Mouse (Mus musculus) naive thymus-derived CD4-positive, alpha-beta T cell, adult 2 months (primary cell): ENCODE data around the gene Tsr3.

Experiments
- DNase-seq: peaks from one replicate; pipeline ENCODE4 v3.0.0-alpha.2; 2011; ENCODE audit warnings: low read depth

Tsr3 gene

DNA sequence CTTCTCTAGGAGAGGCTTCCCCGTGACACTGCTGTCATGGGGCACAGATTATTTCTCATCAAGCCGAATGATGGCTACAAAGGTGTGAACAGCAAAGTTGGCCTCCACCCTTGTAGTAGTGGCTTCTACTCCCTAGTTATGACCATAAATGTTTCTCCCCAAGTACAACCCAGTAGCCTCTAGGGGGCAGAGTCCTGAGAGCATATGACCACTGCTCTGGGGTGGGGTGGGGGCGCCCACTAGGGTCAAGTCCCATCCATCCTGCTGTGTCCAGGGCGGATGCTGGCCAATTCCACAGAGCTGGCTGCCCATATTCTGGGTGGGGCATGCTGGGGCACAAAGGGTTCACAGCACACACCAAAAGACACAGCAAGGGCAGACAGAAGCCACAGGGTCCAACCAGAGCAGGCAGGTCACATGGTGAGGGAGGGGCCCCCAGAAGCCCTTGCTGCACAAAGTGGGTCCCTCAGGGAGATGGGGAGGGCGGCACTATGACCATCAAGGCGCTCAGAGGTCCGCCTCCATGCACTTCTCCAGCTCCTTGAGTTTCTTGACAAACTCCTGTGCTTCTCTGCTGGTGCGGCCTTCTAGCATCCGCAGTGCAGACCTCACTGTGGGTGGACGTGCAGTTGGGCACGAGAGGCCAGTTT is 3.3 kb downstream of the Tsr3 start:
- no peak for DNase-seq

DNA sequence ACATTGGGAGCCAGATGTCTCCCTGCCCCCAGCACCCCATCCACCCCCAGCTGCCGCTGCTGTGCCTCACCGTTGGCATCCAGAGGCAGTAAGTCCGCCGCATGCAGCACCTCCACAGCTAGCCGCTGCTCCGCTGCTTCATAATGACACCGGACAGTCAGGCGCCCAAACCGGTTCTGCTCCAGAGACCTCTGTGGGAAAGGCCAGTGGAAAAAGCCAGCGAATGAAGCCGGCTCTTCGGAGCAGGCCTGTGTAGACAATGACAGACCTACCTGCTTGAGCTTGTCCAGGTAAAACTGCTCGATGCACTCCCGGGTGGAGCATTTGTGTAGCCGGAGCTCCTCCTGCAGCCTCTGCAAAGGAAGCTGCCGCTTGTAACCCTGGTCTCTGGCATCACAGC is 4.3 kb downstream of the Tsr3 start:
- DNase-seq = no peak

DNA sequence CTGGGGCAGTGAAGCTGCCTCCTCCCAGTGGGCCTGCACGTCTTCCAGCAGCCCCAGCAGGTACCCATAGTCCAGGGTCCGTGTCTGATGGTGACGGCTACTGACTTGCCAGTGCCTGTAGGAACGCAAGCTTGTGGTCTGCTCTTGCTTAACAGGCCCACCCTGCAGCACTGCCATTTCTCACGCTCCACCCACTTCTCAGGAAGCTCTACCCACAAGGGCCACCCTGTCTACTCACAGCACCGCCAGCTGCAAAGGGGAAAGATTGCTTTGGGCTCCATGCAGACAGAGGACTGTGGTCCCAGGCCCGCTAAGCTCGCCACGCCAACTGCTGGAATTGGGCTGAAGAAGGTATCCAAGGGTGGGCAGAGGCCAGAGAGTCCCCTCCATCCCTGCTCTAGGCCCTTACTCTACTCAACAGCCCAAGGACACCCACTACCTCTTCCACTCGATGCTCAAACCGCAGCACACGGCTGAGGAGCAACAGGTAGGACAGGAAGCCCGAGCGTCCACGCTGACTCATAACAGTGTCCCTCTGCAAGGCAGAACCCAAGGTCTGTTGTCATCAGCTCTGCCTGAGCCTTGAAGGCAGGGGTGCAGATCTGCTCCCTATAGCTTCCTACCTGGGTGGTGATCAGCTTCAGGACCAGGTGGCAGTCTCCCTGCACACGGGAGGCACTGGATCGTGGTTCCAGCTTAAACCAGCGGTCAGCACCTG is 8.2 kb downstream of the Tsr3 start:
- peak; percentile 37 for DNase-seq

DNA sequence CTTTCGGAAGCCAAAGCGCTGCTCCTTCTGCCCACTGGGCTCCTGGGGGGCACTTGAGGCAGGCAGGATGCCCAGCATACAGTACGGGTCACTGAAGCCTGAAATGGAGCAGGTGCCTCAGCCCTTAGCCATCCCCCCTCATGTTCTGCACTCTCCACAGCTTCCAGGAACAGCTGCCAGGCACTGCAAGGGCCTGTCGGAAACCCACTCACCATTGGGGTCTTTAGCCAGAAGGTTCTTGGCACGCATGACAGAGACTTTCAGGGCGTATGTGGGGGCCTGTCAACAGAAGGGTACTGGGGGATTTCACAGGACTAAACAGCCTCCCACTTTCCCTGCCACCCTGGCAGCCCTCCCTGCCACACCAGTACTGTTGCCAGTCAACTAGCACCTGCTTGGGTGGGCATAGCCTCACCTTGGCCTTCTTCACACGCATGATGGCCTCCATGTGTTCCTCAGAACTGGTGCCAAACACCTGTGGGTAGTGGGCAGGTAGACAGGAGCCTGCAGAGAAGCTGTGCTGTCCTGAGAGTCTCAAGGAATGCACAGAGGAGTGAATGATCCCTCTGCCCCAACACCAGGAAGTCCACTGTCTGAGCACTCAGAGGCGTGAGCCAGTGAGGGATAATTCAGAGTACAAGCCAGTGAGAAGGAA is 10.3 kb downstream of the Tsr3 start:
- DNase-seq = no peak

DNA sequence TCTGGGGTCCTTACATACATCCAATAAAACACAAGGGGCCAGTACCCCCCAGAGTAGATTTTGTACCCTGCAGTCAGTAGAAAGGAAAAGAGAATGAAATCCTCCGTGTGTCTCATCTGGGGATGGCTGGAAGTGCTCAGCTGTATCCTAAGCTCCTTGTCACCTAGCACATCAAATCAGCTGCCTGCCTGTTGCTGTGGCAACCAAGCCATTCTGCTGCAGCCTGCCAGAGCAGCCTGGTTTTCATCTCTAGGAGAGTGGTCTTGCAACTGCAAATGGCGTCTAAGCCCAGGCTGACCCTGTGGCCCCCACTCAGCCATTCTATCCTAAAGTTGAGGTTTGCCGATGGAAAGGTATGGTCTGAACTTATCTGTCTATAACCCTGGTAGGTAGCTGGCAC is 12.7 kb downstream of the Tsr3 start:
- DNase-seq = no peak

DNA sequence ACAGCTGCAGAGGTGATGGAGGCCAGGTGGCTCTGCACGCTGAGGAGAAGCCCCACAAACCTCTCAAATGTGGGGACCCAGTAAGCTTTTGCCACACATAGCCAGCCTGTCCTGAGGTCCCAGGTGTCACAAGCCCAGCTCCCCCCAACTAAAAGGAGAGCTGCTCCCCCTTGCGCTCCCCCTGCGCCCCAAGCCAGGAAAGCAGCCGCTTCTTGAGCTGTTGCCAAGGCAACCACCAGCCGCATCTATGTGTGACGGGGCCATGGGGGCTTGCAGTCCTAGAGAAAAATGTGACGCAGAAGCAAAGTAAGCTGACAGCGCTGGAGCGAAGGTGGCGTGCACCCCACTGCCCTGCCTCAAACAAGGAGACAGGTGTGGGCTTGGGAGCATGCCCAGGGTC is 13.8 kb downstream of the Tsr3 start:
- no peak for DNase-seq

DNA sequence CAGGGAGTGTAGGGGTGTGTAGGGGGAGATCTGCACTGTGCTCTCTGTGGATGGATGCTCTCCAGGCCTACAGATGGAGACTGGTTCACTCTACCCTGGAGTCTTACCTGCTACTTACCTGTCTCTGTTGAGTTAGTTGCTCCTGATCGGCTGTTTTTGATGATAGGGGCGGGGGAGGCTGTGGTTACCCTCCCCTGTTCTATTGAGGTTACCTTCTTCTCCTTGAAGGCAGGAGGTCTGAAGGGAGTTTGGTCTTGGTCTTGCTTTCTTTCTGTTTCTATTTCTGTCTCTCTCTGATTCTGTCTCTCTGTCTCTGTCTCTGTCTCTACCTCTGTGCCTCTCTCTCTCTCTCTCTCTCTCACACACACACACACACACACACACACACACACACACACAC is 15.1 kb downstream of the Tsr3 start:
- peak; percentile 61 for DNase-seq

DNA sequence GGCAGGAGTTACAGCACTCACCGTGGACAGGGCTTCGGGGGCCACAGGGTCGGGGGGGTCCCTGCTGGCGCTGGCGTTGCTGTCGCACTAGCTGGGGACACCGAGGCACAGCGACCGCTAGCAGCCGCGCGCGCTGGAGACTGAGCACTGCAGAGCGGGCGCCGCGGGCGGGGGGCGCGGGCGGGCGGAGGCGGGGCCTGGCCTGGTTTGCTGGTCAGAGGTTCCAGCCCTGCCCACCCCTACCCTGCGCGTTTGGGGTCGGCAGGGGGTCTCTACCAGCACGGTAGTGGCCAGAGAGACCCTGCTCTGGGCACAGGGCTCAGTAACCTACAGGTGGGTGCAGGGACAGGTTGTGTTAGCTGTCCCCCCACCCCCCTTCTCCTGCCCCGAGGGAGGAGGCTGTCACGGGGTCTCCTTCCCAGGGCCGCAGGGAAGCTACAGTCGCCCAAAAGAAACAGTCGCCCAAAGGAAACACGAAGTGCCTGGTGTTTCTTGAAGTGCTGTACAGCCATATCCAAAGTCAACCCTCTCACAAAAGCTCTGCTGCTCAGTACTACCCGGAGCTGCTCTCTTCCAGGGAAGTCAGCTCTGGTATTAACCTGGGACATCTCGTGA is 16.3 kb downstream of the Tsr3 start, which contains the start of gene Baiap3:
TSS of gene Baiap3 (minus strand) at position 225 of the 615 bp plus-strand sequence.
- DNase-seq = peak; percentile 42

DNA sequence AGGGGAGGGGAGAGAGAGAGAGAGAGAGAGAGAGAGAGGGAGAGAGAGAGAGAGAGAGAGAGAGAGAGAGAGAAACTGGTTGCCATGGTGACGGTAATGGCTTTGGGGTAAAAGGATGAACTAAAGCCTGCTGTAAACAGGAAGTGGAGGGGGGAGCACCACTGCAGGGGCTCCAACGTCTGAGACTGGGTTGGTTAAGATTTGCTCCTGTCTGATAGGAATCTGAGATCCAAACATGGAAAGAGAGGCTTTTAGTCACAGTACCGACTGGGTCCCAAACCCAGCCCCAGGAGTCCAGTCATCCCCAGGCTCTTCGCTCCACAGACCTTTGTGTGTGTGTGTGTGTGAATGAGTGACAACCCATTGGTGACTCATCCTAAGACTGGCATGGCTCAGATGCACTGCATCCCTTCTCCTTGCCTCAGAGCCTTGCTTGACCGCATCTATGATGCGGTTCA is 17.9 kb downstream of the Tsr3 start:
- peak; percentile 75 for DNase-seq

DNA sequence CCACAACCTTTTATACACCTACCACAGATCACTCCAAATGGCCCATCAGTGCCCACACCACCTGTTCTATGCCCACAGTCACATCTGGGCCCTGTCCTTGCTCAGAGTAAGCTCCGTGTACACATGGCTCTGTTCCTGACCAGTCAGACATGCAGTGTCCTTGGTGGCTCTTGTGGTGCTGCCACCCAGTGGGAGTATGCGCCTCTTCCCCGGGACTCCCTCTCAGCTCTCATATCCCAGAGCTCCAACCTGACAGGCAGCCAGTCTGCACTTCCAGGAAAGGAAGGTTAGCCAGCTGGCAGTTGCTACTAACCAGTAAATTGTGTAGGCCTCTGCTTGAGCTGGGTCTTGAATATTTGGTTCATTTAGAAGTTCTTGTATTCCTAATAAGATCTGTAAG is 24.5 kb downstream of the Tsr3 start:
- no peak for DNase-seq

DNA sequence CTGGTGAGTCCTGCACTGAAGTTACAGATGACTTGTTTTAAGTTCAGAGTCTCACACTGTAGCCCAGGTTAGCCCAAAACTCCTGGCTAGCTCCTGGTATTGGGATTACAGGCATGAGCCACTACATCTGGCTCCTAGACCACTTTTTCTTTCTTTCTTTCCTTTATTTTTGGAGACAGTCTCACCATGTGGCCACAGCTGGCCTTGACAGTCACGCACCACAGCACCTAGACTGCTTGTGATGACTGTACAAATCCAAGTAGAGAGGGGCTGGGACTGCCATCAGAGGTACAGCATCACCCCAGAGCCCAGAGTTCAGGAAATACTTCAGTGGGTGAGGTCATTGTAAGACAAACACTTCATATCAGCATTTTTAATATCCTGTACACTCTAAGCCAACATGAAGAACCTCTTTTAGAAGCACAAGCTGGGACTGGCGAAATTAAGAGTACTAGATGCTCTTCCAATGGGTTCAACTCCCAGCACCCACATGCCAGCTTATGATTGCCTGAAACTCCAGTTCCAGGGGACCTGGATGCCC is 30.9 kb downstream of the Tsr3 start:
- DNase-seq = no peak

DNA sequence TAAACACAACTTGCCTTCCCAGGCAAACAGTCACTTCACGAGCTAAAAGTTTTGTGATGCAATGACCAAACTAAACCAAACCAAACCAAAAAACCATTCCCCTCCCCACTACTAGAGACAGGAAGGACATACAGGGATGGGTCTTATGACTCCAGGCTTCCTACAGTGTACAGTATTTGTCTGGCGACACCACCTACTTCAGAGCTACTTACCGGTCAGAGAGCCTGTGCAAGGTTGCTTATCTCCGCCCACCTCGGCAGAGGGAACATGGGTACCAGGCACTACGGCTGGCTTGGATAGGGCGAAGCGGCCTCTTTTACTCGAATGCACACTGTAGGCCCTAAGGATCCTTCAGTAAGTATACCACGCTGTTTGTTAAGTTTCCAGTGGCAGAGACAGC is 32.4 kb downstream of the Tsr3 start:
- DNase-seq = no peak

DNA sequence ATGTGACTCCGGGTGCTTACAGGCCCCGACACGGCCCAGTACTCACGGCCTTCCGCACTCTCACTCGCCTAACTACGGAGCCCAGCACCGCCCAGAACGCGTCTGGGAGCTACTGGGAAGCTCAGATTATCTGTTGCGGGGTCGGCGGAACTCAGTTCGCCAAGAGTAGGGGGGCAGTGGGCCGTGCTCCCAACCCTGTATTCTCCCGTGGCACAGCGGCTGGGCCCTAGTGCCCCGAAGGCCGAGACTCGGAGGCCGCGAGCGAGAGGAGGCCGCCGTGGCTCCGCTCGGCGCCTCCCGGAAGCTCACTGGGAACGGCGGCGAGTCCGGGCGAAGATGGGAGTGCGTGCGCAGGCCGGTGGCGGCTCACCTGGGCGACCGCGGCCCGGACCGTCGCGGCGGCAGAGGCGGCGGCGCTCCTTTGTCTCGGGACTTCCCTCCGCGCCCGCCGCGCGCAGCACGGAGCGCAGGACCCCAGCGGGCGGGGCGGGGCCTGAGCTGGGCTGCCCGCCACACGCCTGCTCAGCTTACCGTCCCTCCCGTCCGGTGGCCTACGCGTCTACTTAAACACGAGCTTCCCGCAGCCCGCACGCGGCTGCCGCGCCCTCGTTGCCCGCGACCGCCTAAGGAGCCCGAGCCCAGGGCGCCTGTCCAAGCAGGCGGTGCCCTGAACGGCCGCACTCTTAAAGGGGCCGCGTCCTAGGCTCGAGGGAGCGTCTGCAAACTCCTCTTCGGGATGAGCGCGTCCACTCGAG is 33.2 kb downstream of the Tsr3 start:
- DNase-seq = no peak

DNA sequence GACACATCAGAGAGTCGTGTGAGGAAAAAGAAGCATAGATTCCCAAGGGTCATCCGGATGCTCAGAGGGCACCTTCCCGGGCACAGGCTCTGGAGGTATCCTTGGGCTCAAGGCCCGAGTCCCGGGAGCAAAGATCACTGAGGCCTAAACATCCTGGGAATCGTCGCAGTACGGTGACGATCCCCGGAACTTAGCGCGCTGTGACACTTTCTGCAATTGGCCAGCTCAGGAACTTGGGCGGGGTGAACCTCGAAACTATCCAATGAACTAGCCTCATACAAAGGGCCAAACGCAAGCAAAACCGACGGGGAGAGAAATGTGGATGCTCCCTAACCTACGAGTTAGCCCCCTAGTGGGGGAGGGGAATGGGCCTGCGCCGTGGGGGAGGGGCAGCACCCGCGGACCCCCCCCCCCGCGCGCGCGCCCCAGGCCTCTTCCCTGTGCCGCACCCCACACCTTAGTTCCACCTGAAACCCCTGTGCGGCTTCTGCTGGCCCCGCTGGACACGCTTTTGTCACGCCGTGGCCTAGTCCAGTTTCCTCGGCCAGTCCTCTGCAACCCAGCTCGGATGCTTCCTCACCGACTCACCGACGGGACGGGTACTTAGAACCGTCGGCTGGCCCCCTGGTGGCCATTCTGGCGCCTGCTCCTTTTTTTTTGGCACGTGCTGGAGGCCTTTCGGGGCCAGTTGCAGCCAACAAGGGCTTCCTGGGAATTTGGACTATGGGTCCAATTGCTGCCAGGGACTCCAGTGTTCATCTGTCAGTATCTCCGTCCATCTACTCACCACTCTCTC is 33.9 kb downstream of the Tsr3 start:
- peak; percentile 100 for DNase-seq

DNA sequence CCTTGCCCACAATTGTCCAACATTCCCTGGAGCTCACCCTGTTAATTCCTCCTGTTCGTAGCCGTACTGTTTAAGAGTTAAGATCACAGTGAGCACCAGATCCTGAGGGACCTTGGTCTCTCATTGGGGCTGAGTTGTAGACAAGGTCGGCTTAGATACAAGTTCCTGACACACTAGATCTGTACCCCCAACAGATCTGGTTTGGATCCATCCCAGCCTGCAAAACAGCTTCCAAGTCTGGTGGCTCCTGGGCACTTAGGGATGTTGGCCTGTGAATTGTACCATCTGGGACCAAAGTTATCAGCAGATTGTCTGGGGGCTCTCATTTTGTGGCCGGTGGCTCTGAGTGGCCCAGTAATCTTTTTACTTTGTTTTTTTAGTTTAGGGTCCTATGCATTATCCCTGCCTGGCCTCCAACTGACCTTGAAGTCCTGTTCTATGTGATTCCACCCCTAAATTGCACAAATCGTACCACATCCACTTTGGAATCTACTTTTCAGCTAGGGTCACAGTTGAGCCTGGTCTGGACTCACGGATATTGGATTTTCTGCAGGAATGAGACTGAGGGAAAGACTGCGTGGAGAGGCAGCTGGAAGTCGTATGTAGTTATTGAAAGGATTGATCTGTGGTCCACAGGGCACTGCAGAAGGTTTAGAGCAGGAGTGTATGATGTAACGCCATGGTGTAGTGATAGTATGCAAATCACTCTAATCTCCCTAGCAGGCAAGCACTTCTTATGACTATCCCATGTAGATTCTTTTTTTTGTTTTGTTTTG is 34.8 kb downstream of the Tsr3 start, which contains the start of gene Ube2i:
TSS of gene Ube2i (minus strand) at position 52 of the 776 bp plus-strand sequence.
- no peak for DNase-seq

DNA sequence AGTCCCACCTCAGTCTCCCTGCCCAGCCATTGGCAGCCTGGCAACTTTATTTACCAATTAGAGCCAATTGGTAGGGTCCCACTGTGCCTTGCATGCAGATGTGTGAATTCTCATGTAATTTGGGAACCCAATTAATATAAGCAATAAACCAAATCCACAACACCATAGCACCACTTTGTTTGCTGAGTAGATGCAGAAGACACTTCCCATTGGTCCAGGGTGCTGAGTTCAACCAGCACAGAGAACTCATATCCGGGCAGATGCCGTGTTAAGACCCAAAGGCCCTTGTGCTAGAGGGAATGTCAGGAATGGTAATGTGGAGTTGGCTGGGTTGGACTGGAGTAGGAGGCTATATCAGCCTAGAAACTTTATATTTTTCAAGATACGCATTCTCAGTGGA is 35.9 kb downstream of the Tsr3 start:
- no peak for DNase-seq

DNA sequence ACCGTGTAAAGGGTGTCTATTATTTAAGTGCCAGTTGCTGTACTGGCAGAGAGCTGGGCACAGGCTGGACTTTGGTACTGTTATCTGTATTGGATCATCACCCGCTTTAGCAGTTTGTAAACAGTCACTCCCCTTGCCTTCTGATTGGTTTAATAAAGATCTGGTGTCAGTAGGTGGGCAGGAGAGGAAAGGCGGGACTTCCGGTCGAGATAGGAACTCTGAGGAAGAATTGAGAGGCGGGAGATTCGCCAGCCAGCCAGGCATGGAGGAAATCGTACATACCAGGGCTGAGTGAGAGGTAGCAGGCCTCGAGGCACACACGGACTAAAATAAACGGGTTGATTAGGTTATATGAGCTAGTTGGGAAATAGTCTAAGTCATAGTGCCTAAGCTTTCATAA is 42.2 kb downstream of the Tsr3 start:
- peak; percentile 42 for DNase-seq

DNA sequence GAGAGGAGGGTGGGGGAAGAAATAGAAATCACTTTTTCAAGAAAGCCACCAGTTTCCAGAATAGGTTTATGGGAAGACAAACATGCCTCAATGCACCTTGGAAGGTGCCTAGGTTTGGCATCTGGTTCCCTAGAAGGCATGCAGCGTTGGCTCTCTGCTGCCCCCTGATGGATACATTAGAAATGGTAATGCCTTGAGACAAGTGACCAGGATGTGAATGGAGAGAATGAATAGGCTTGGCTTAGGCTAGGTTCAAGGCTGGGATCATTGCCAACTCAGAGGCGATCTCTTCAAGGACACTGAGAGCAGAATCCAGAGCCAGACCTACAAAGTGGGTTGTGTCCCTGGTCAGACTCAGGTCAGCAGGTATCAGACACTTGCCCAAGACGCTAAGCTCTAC is 45.1 kb downstream of the Tsr3 start:
- peak; percentile 89 for DNase-seq

DNA sequence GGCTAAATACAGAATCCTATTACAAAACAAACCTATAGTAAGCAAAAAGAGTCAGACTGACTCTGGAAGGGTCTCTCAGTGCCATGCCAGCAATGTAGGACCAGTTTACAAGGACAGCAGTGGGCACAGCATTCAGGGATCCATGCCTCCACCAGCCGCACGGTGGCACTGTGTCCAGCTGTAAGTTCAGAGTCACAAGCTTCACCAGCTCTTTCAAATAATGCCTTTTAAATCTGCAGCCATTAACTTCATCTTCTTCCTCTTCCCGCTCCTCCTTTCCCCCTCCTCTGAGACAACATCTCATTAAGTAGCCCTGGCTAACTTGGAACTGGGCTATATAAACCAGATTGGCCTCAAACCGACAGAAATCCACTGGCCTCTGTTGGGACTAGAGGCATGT is 48.9 kb downstream of the Tsr3 start:
- DNase-seq = peak; percentile 57

DNA sequence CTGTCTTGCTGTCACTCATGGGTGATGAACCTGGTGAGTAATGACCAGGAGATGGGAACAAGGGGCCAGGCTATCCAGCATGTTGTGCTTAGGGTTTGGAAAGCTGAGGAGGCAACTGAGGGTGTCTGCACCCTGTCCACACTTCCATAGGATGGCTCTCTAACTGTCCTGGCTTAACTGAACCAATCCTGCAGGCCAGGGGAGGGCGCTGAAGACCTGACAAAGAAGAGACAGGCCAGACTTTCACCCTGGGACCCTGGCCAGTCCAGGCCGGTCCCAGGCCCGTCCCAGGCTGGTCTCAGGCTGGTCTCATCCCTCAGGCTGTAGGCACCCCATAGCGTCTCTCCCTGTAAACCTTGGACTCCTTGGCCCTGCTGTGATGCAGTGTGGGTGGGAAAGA is 50.4 kb downstream of the Tsr3 start:
- DNase-seq = no peak
